Mouse (Mus musculus): ENCODE data around the gene Inpp5b.
A peak's percentile ranks its signal among the peaks of the same experiment; 100 is the strongest.

Inpp5b gene

GRCm38 (mm10) chr4:124811347-124811975 is 69.8 kb downstream of the Inpp5b start:
- no peak for DNase-seq (ENCODE audit: low read depth)

GRCm38 (mm10) chr4:124815901-124816300 is 74.3 kb downstream of the Inpp5b start:
- DNase-seq (ENCODE audit: low read depth), result no peak

- peak; percentile 60 for DNase-seq (ENCODE audit: low read depth)
Observed at GRCm38 (mm10) chr4:124817803-124818202, 76.2 kb downstream of the Inpp5b start.

- DNase-seq (ENCODE audit: low read depth), result no peak
Observed at GRCm38 (mm10) chr4:124818832-124819231, 77.2 kb downstream of the Inpp5b start.

GRCm38 (mm10) chr4:124824967-124825366 is 83.3 kb downstream of the Inpp5b start:
- no peak for DNase-seq (ENCODE audit: low read depth)

GRCm38 (mm10) chr4:124825371-124825965 is 83.8 kb downstream of the Inpp5b start:
- DNase-seq (ENCODE audit: low read depth), result no peak

GRCm38 (mm10) chr4:124829671-124830070 is 88.0 kb downstream of the Inpp5b start:
- no peak for DNase-seq (ENCODE audit: low read depth)

GRCm38 (mm10) chr4:124832796-124833195 is 91.1 kb downstream of the Inpp5b start:
- no peak for DNase-seq (ENCODE audit: low read depth)

- no peak for DNase-seq (ENCODE audit: low read depth)
Observed at GRCm38 (mm10) chr4:124838035-124838700, 96.5 kb downstream of the Inpp5b start.

- DNase-seq (ENCODE audit: low read depth), result no peak
Observed at GRCm38 (mm10) chr4:124840998-124841397, 99.3 kb downstream of the Inpp5b start.

- peak; percentile 34 for DNase-seq (ENCODE audit: low read depth)
Observed at GRCm38 (mm10) chr4:124843493-124843892, 101.8 kb downstream of the Inpp5b start.

- peak; percentile 80 for DNase-seq (ENCODE audit: low read depth)
Observed at GRCm38 (mm10) chr4:124847573-124847972, 105.9 kb downstream of the Inpp5b start.

GRCm38 (mm10) chr4:124849631-124850260 is 108.1 kb downstream of the Inpp5b start:
- no peak for DNase-seq (ENCODE audit: low read depth)

GRCm38 (mm10) chr4:124850261-124850913 is 108.7 kb downstream of the Inpp5b start, which contains the start of gene Yrdc:
Gene Yrdc (plus strand): TSS chr4:124850679.
- DNase-seq (ENCODE audit: low read depth), result peak; percentile 82

Data from c-Kit-positive CD71-positive TER-119-negative erythroid progenitor cells, embryonic 14.5 days (primary cell).